Mouse (Mus musculus) E14TG2a.4 (cell line): ENCODE measurements around the gene Ugt2b1.
A peak's percentile ranks its signal among the peaks of the same experiment; 100 is the strongest.

Experiments used
- H3K27me3 ChIP-seq: 2 replicates; pipeline ENCODE4 v1.6.1; 2014; ENCODE audit warnings: low read length, control low read depth; ENCODE audit not compliant: insufficient read depth
- H3K36me3 ChIP-seq: 2 replicates; pipeline ENCODE4 v1.6.1; 2014; ENCODE audit warnings: low read length, control low read depth; ENCODE audit not compliant: insufficient read depth
- H3K4me1 ChIP-seq: replicated peaks from 2 replicates; pipeline ENCODE4 v1.6.1; 2014; ENCODE audit warnings: low read depth, low read length, control low read depth
- H3K4me3 ChIP-seq: replicated peaks from 2 replicates; pipeline ENCODE4 v1.5.1; 2014; ENCODE audit warnings: mild to moderate bottlenecking, low read length
- H3K9me3 ChIP-seq: 2 replicates; pipeline ENCODE4 v1.6.1; 2014; ENCODE audit warnings: low read length, control low read depth
- CTCF ChIP-seq: conservative IDR thresholded peaks from 2 replicates; pipeline ENCODE4 v1.5.1; 2014; ENCODE audit warnings: low read length
- NANOG ChIP-seq: IDR thresholded peaks from 2 replicates; pipeline ENCODE4 v1.6.1; 2014; ENCODE audit warnings: borderline replicate concordance, low read length, mixed read lengths
- POU5F1 ChIP-seq: IDR thresholded peaks from 2 replicates; pipeline ENCODE4 v1.6.1; 2014; ENCODE audit warnings: low read length, borderline replicate concordance

The Ugt2b1 gene

DNA sequence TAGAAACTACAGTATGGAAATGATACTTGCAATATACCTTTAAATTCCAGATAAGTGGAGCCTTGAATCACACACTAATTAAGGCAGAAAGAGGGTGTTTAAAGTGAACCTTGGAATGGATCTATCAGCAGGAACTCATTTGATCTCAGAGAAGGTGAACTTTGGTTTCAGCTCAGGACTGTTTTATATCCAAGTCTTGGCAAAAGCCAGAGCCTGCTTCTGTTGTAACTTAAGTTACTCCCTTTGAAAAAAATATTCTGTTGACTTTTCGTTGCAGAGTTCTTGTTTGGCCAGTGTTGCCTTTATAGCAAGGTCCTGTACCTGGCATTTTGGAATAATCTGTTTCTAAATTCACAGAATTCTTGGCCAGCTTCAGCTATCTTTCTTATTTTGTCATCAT is 15.6 kb downstream of the Ugt2b1 start:
- TF ChIP-seq NANOG (no peak), CTCF (no peak), POU5F1 (no peak)
- no peaks in the 10 kb centered on the region for H3K27me3 ChIP-seq
- no peaks in the 10 kb centered on the region for H3K4me1 ChIP-seq

DNA sequence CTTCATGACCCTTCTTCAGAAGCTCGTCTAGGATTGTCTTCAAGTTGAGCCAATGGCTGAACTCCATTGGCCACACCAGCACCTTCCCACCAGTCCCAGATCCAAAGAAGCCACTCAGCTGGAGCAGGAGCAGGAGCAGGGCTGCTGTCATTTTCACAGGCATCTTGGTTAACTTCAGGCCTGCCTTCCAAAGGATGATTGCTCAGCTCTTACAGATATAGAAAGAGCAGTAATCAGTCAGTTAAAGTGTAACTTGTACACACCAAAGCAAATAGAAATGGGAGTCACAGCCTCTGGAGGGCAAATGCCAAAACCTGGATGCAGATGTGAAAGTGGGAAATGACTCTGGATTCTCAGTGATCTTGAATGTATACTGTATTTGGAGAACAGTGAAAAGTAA is 19.6 kb downstream of the Ugt2b1 start, which contains the start of gene Ugt2b34:
TSS of gene Ugt2b34 (minus strand) at position 180 of the 400 bp plus-strand sequence.
- Histone ChIP-seq H3K9me3 (no peaks in the 10 kb centered on the region), H3K4me1 (no peaks in the 10 kb centered on the region), H3K27me3 (no peaks in the 10 kb centered on the region), H3K36me3 (no peaks in the 10 kb centered on the region), H3K4me3 (no peak within 1 kb of the TSS)
- TF ChIP-seq POU5F1 (no peak), CTCF (no peak), NANOG (no peak)

More for the DNA sequence above, 15.6 kb downstream of the Ugt2b1 start:
- Histone ChIP-seq H3K9me3 (no peaks in the 10 kb centered on the region), H3K4me3 (no peak overlapping the region), H3K36me3 (no peaks in the 10 kb centered on the region)

DNA sequence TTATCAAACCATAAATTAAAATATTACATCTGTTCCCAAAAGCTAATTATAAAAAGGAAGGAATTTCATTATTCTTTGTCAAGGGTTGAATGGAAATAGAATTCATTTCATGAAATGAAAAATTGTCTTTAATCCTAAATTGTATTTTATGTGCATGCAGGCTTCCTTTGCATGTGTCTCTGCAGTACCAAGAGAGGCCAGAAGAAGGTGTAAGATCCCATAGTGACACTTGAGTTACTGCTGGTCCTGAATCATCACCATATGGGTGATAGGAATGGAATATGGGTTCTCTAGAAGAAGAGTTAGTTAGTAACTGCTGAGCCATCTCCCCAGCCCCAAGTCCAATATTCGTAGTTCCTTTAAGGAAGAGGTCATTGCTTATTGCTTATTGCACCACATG is 36.4 kb downstream of the Ugt2b1 start:
- H3K4me1 ChIP-seq: no peaks in the 10 kb centered on the region
- no peaks in the 10 kb centered on the region for H3K36me3 ChIP-seq
- TF ChIP-seq CTCF (peak; percentile 30), POU5F1 (no peak)

DNA sequence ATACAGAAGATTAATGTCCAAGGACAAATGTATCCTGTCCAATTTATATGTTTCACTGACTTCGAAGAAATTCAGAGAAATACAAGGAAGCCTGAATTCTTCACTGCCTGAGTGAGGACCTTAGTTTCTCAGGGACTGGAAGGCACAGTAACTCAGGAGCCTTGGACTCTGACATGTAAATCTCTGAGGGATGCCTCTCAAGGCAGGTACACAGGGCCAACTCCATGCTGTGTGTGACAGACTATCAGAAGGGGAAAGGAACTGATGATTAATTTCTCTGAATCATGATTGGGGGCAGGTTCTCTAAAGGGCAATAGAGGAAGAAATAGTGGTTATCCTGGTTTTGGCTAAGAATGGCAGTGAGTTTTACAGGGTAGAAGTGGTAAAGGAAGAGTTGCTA is 37.9 kb downstream of the Ugt2b1 start:
- H3K4me3 ChIP-seq: no peak overlapping the region
- TF ChIP-seq CTCF (no peak), NANOG (no peak), POU5F1 (no peak)
- H3K36me3 ChIP-seq: no peaks in the 10 kb centered on the region
- H3K9me3 ChIP-seq: peaks cover 12% of the 10 kb centered on the region
- H3K27me3 ChIP-seq: no peaks in the 10 kb centered on the region
- no peaks in the 10 kb centered on the region for H3K4me1 ChIP-seq

More for the DNA sequence above, 36.4 kb downstream of the Ugt2b1 start:
- Histone ChIP-seq H3K4me3 (no peak overlapping the region), H3K27me3 (no peaks in the 10 kb centered on the region), H3K9me3 (0 out of 2 replicates have a peak, but pooled peaks cover 4% of the 10 kb centered on the region)

- TF ChIP-seq POU5F1 (no peak), NANOG (no peak), CTCF (no peak)
- no peaks in the 10 kb centered on the region for H3K27me3 ChIP-seq
- H3K9me3 ChIP-seq: peaks cover 22% of the 10 kb centered on the region
- H3K4me3 ChIP-seq: no peak overlapping the region
- no peaks in the 10 kb centered on the region for H3K4me1 ChIP-seq
- no peaks in the 10 kb centered on the region for H3K36me3 ChIP-seq
Observed at GRCm38 (mm10) chr5:86887081-86887480, 39.2 kb downstream of the Ugt2b1 start.

DNA sequence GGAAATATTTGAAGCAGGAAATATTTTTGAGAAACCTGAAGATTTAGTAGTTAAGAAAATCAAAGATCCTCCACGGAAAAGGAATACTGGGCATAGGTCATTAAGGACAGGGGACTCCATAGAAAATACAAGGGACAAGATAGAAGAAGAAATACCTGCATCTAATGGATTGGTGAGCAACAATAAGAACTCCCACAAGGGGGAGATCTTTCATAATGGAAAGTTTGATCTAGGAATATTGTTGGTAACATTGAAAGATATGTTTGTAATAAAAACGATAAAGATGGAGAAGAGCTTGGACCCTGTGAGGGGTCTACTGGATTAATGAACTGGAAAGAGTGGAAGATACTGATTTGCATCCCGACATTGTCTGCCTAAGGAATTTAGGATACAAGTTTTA is 39.7 kb downstream of the Ugt2b1 start:
- TF ChIP-seq CTCF (peak; percentile 30), POU5F1 (no peak), NANOG (no peak)
- H3K4me3 ChIP-seq: no peak overlapping the region
- no peaks in the 10 kb centered on the region for H3K4me1 ChIP-seq
- no peaks in the 10 kb centered on the region for H3K36me3 ChIP-seq
- H3K9me3 ChIP-seq: peaks cover 27% of the 10 kb centered on the region
- no peaks in the 10 kb centered on the region for H3K27me3 ChIP-seq

DNA sequence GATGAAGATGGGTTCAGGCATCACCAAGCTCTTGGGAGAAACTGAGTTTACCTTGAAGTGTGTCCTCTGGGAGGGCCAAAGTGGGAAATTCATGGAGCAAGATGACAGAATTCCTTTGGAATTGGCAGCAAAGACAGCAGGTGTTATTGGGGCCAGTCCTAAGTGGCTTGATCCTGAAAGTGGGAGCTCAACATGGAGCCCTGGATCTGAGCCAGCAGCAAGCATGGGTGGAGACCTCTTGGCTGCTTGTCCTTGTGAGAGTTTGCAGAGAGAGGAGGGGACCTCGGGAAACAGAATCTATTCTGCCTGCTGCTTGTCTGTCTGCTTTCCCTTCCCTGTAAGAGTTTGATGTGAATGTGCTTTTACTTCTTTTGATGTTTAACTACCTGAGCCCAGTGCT is 54.5 kb downstream of the Ugt2b1 start:
- Histone ChIP-seq H3K4me3 (no peak overlapping the region), H3K9me3 (peaks cover 22% of the 10 kb centered on the region), H3K36me3 (no peaks in the 10 kb centered on the region), H3K27me3 (no peaks in the 10 kb centered on the region), H3K4me1 (no peaks in the 10 kb centered on the region)
- no peak for TF ChIP-seq CTCF
- TF ChIP-seq NANOG: no peak
- TF ChIP-seq POU5F1: no peak
